Mouse (Mus musculus): ENCODE data around the gene Grin2a. TPM values are rescaled to one million over a fixed set of nuclear protein-coding genes. Genes with fewer than 3 reads are reported as not detected.

Grin2a gene
- polyA plus RNA-seq, 1 experiment from 2014 or later: not detected

- H3K4me1 ChIP-seq (ENCODE audit: control insufficient read depth, low read depth, low read length): no peaks in the 10 kb centered on the region
- no peak for ATAC-seq (ENCODE audit: low read depth)
- H3K4me3 ChIP-seq (ENCODE audit: low read depth, low read length): no peak overlapping the region
- no peaks in the 10 kb centered on the region for H3K36me3 ChIP-seq (ENCODE audit: control insufficient read depth, insufficient read depth)
- H3K27ac ChIP-seq (ENCODE audit: low read length): no peak overlapping the region
- H3K9ac ChIP-seq (ENCODE audit: low read depth, low read length): no peak overlapping the region
- 56% methylated on average over 6 of the region's 6 CpGs for WGBS (ENCODE audit: insufficient replicate concordance)
- no peaks in the 10 kb centered on the region for H3K9me3 ChIP-seq (replicated peaks; ENCODE audit: control insufficient read depth, low read length)
- H3K4me2 ChIP-seq (ENCODE audit: low read depth, low read length): no peak overlapping the region
- no peaks in the 10 kb centered on the region for H3K27me3 ChIP-seq (ENCODE audit: control insufficient read depth, insufficient read depth, low read depth, low read length)
These were observed 462.4 kb downstream of the Grin2a start for GRCm38 (mm10) chr16:9532843-9533532.

DNA sequence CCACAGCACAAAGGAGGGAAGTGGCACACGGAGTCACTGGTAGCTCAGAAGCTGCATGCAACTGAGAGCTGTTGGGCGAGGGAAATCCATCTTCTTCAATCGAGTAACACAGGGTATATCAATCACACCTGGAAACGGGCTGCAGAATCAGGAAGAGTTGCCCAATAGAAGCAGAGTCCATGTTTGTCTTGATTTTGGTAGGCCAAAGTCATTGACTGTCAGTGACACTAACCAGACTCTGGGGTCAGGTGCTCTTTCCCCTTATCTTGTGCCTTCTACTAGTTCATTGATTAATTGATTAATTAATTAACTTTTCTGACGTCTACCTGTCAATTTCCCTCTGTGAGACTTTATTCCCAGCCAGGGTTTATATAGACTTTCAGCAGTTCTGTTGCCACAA is 468.1 kb downstream of the Grin2a start:
- 34% methylated on average over 5 of the region's 5 CpGs for WGBS (ENCODE audit: insufficient replicate concordance)

DNA sequence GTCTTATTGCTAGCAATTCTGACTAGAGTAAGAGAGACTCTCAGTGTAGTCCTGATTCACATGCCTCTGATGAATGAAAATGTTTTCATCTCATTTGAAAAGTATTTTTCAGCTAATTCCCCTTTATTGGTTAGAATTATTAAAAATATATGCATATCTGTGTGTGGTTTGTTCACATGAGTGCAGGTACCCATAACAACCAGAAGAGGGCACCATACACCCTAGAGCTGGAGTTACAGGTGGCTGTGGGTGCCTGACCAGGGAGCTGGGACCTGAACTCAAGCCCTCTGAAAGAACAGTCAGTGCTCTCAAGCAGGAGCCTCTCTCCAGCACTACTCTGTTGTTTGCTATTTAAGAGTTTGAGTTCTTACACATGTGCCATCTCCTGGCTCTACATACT is 472.0 kb downstream of the Grin2a start:
- no peak overlapping the region for H3K4me3 ChIP-seq (ENCODE audit: low read depth, low read length)
- H3K9ac ChIP-seq (ENCODE audit: low read depth, low read length): no peak overlapping the region
- H3K36me3 ChIP-seq (ENCODE audit: control insufficient read depth, insufficient read depth): no peaks in the 10 kb centered on the region
- no peaks in the 10 kb centered on the region for H3K4me1 ChIP-seq (ENCODE audit: control insufficient read depth, low read depth, low read length)
- ATAC-seq (ENCODE audit: low read depth): no peak
- H3K9me3 ChIP-seq (replicated peaks; ENCODE audit: control insufficient read depth, low read length): no peaks in the 10 kb centered on the region
- no peaks in the 10 kb centered on the region for H3K27me3 ChIP-seq (ENCODE audit: control insufficient read depth, insufficient read depth, low read depth, low read length)
- H3K27ac ChIP-seq (ENCODE audit: low read length): no peak overlapping the region
- H3K4me2 ChIP-seq (ENCODE audit: low read depth, low read length): no peak overlapping the region

More for the DNA sequence above, 468.1 kb downstream of the Grin2a start:
- Histone ChIP-seq H3K9me3 (replicated peaks; ENCODE audit: control insufficient read depth, low read length) (no peaks in the 10 kb centered on the region), H3K9ac (ENCODE audit: low read depth, low read length) (no peak overlapping the region), H3K4me2 (ENCODE audit: low read depth, low read length) (no peak overlapping the region), H3K27ac (ENCODE audit: low read length) (no peak overlapping the region), H3K36me3 (ENCODE audit: control insufficient read depth, insufficient read depth) (no peaks in the 10 kb centered on the region), H3K27me3 (ENCODE audit: control insufficient read depth, insufficient read depth, low read depth, low read length) (no peaks in the 10 kb centered on the region), H3K4me1 (ENCODE audit: control insufficient read depth, low read depth, low read length) (no peaks in the 10 kb centered on the region), H3K4me3 (ENCODE audit: low read depth, low read length) (no peak overlapping the region)
- 0 out of 2 replicates have a peak, but pooled peaks have one; percentile 51 for ATAC-seq (ENCODE audit: low read depth)

Other genes starting within 250 kb of the Grin2a start
- gene Rpl39l, start 174.7 kb upstream of the Grin2a start, polyA plus RNA-seq (2015; fragmentation: Nextera tagmentation; extraction: Ambion mirVana): 0.11 and 0.33 TPM in 2 replicates
- 0.09 and 0.21 TPM in 2 replicates for gene Atf7ip2, start 197.2 kb upstream of the Grin2a start, polyA plus RNA-seq (2015; fragmentation: Nextera tagmentation; extraction: Ambion mirVana)

All from liver, embryonic 16.5 days (tissue).